Mouse (Mus musculus) heart, embryonic 13.5 days (tissue): ENCODE data around the gene Abhd14b. TPM values are rescaled to one million over a fixed set of nuclear protein-coding genes. Genes with fewer than 3 reads are reported as not detected.
A peak's percentile ranks its signal among the peaks of the same experiment; 100 is the strongest.

Source experiments
- ATAC-seq: fragments of 200-750 bp; cut with Nextera tagmentation; 2 replicates; pipeline ENCODE4 v1.8.0; 2017; ENCODE audit warnings: moderate TSS enrichment; ENCODE audit not compliant: insufficient number of reproducible peaks, low FRiP score, low TSS enrichment; ENCODE audit errors: extremely low read depth
- H3K27ac ChIP-seq: fragments of 300-500 bp; sonication (generic); replicated peaks from 2 replicates; pipeline ENCODE4 v1.5.1; 2015; ENCODE audit warnings: moderate library complexity, mild to moderate bottlenecking, inconsistent platforms
- H3K27me3 ChIP-seq: fragments of 300-500 bp; sonication (generic); replicated peaks from 2 replicates; pipeline ENCODE4 v1.6.1; 2015; ENCODE audit warnings: mild to moderate bottlenecking, inconsistent platforms
- H3K36me3 ChIP-seq: fragments of 300-500 bp; sonication (generic); 2 replicates; pipeline ENCODE4 v1.6.1; 2015; ENCODE audit warnings: mild to moderate bottlenecking, inconsistent platforms
- H3K4me1 ChIP-seq: fragments of 300-500 bp; sonication (generic); 2 replicates; pipeline ENCODE4 v1.6.1; 2015; ENCODE audit warnings: inconsistent platforms
- H3K4me2 ChIP-seq: fragments of 300-500 bp; sonication (generic); 2 replicates; pipeline ENCODE4 v1.6.1; 2015; ENCODE audit warnings: inconsistent platforms, mild to moderate bottlenecking, moderate library complexity
- H3K4me3 ChIP-seq: fragments of 300-500 bp; sonication (generic); 2 replicates; pipeline ENCODE4 v1.5.1; 2015; ENCODE audit warnings: moderate library complexity, mild to moderate bottlenecking, inconsistent platforms
- H3K9ac ChIP-seq: fragments of 300-500 bp; sonication (generic); 2 replicates; pipeline ENCODE4 v1.6.1; 2015; ENCODE audit warnings: inconsistent platforms, mild to moderate bottlenecking, moderate library complexity
- H3K9me3 ChIP-seq: fragments of 300-500 bp; sonication (generic); 2 replicates; pipeline ENCODE4 v1.6.1; 2016; ENCODE audit warnings: inconsistent platforms
- whole genome bisulfite sequencing: fragments of 180-500 bp; shearing (Covaris S2); methylation state at CpG from one replicate; pipeline ENCODE4 v1.1.7; 2015; ENCODE audit warnings: mixed read lengths; 5-methylcytosine and 5-hydroxymethylcytosine counted together
- polyA plus RNA-seq: library from polyadenylated mRNA; unstranded; fragments of >200 nt; fragmentation: Nextera tagmentation; extraction: Ambion mirVana; gene quantifications from 2 replicates; pipeline ENCODE4 v1.2.1, GENCODE M21; 2015

Abhd14b gene
- polyA plus RNA-seq, 1 experiment from 2014 or later, result 7.4 TPM

DNA sequence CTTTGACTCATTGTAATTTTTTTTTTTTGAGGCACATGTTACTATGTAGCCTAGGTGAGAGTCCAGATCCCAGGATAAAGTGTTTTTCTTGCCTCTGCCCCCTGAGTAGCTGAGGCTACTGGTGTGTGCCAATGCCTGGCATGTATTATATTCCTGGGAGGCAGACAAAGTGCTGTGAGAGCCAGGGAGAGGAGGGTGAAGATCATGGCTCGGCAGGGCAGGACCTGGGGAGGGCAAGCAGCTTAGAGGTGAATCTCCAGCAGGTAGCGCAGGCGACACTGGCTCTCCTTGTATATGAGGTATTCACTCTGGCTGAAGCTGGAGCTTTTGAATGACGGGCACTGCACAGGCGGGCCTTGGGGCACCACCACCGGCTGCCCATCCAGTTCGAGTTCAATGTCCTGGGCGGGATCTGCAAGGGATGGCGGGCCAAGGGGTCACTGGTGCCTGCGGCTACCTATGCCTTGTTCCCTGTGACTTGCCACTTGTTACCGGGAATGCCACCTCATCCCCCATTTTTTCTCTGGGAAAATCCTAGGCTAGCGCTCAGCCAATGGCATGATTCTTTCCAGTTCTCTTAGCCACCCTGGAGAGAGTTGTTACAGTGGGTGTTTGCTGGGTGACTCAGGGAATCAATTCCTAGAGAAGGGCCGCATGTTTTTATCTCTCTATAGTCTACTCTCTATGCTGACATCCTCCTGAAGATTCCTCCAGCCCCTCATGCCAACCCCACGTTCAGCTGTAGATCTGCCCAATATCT is 23.9 kb downstream of the Abhd14b start:
- no peak overlapping the region for H3K27ac ChIP-seq
- H3K4me2 ChIP-seq, result peak overlapping the region; percentile 57
- peaks cover 6% of the 10 kb centered on the region for H3K27me3 ChIP-seq
- ATAC-seq, result no peak
- no peak overlapping the region for H3K4me3 ChIP-seq
- H3K36me3 ChIP-seq, result no peaks in the 10 kb centered on the region
- peaks cover 37% of the 10 kb centered on the region for H3K4me1 ChIP-seq
- WGBS, result 63% methylated on average over 14 of the region's 14 CpGs
- H3K9me3 ChIP-seq, result no peaks in the 10 kb centered on the region
- peak overlapping the region; percentile 45 for H3K9ac ChIP-seq

- WGBS, result 8% methylated on average over 5 of the region's 5 CpGs
- peaks cover 5% of the 10 kb centered on the region; the same call in 1 of the 2 replicates for H3K27me3 ChIP-seq
- peak overlapping the region; percentile 57 for H3K4me2 ChIP-seq
- no peaks in the 10 kb centered on the region for H3K9me3 ChIP-seq
- H3K4me1 ChIP-seq, result peaks cover 42% of the 10 kb centered on the region
- no peaks in the 10 kb centered on the region for H3K36me3 ChIP-seq
- H3K9ac ChIP-seq, result peak overlapping the region; percentile 45
- no peak overlapping the region for H3K27ac ChIP-seq
- no peak for ATAC-seq
- H3K4me3 ChIP-seq, result no peak overlapping the region
Measured at GRCm38 (mm10) chr9:106471892-106472291, 24.6 kb downstream of the Abhd14b start.

DNA sequence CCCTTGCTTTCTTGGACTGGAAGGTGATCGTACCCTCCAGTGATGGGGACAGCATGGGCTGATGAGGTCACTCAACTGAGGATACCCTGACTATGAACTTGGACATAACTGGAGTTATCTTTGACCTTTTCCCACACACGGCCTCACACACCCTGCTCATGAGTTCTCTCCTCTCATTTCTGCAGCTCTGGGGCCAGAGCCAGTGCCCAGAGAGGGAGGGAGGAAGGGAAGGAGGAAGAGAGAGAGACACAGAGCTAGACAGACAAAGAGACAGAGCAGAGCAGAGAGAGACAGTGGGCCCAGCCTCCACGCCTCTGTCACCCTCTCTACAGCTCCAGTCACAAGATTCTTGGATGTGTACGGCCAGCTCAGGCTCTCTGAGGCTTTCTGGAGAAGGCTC is 25.1 kb downstream of the Abhd14b start:
- H3K9ac ChIP-seq, result no peak overlapping the region
- no peaks in the 10 kb centered on the region for H3K36me3 ChIP-seq
- peaks cover 42% of the 10 kb centered on the region for H3K4me1 ChIP-seq
- 45% methylated on average over 4 of the region's 4 CpGs for WGBS
- H3K4me3 ChIP-seq, result no peak overlapping the region
- H3K9me3 ChIP-seq, result no peaks in the 10 kb centered on the region
- peaks cover 5% of the 10 kb centered on the region; the same call in 1 of the 2 replicates for H3K27me3 ChIP-seq
- H3K4me2 ChIP-seq, result no peak overlapping the region
- no peak for ATAC-seq
- 0 out of 2 replicates have a peak overlapping the region, but pooled peaks have one; percentile 5 for H3K27ac ChIP-seq

DNA sequence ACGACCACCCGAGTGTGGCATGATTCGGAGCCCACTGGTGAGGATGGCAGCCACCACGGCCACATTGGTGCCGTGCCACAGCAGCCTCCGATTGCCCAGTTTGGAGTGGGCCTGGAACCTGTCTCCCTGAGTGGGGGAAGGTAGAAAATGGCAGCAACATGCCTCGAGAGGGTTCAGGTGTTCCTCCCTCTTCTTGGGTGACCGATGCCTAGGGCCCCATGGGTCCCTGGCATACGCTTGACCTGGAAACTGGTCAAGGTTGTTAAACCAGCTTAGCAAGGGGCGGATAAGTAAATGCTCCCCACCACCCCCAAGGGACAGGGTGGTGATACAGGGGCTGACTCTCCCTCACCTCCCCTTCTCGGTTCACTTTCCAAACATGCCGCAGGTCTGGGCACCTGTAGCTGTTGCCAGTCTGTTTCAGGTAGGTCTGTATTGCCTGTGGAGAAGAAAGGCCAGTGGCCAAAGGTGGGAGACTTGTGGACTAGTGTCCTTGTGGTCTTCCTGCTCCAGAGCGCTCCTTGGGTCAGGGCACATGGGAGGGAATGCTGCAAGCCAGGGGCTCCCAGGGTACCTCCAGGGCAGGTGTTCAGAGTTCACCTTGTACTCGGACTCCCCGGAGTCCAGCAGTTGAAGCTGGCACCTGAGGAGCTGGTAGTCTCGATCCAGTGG is 26.0 kb downstream of the Abhd14b start:
- Histone ChIP-seq H3K4me2 (no peak overlapping the region), H3K4me1 (peaks cover 49% of the 10 kb centered on the region), H3K27me3 (peaks cover 5% of the 10 kb centered on the region; the same call in 1 of the 2 replicates), H3K9me3 (no peaks in the 10 kb centered on the region), H3K36me3 (no peaks in the 10 kb centered on the region), H3K4me3 (no peak overlapping the region), H3K27ac (no peak overlapping the region), H3K9ac (no peak overlapping the region)
- 85% methylated on average over 16 of the region's 16 CpGs for WGBS
- ATAC-seq, result no peak

- H3K4me3 ChIP-seq, result no peak overlapping the region
- peaks cover 5% of the 10 kb centered on the region; the same call in 1 of the 2 replicates for H3K27me3 ChIP-seq
- H3K27ac ChIP-seq, result no peak overlapping the region
- H3K9ac ChIP-seq, result peak overlapping the region; percentile 44
- ATAC-seq, result no peak
- H3K9me3 ChIP-seq, result no peaks in the 10 kb centered on the region
- WGBS, result 79% methylated on average over 5 of the region's 5 CpGs
- no peaks in the 10 kb centered on the region for H3K36me3 ChIP-seq
- H3K4me1 ChIP-seq, result peaks cover 51% of the 10 kb centered on the region
- no peak overlapping the region for H3K4me2 ChIP-seq
Measured at GRCm38 (mm10) chr9:106473753-106474105, 26.5 kb downstream of the Abhd14b start.

- no peaks in the 10 kb centered on the region for H3K9me3 ChIP-seq
- H3K4me1 ChIP-seq, result peaks cover 51% of the 10 kb centered on the region
- no peak overlapping the region for H3K27ac ChIP-seq
- H3K4me3 ChIP-seq, result no peak overlapping the region
- peak overlapping the region; percentile 34 for H3K4me2 ChIP-seq
- WGBS, result 2% methylated on average over 6 of the region's 6 CpGs
- peak overlapping the region; percentile 44 for H3K9ac ChIP-seq
- 0 out of 2 replicates have a peak, but pooled peaks cover 2% of the 10 kb centered on the region for H3K36me3 ChIP-seq
- H3K27me3 ChIP-seq, result peaks cover 5% of the 10 kb centered on the region; the same call in 1 of the 2 replicates
- no peak for ATAC-seq
Measured at GRCm38 (mm10) chr9:106474456-106474855, 27.2 kb downstream of the Abhd14b start.

DNA sequence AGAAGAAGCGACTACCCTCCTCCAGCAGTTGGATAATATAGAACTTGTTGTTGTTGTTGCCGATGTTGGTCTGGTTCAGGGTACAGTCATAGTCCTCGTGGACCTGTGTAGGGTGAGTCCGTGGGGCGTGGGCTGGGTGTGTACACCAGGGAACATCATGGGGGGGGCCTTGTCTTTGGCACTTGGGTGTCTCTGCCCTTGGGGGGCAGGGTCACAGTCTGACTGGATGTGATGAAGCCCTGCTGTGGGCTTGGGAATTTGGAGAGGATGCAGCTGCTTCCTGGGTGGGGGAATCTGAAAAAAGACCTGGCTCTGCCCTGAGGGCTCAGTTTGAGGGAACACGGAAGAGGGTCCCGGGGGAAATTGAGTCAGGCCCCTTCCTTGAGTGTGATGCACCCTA is 27.8 kb downstream of the Abhd14b start:
- Histone ChIP-seq H3K4me1 (peaks cover 51% of the 10 kb centered on the region), H3K27me3 (peaks cover 5% of the 10 kb centered on the region; the same call in 1 of the 2 replicates), H3K4me3 (no peak overlapping the region), H3K9me3 (no peaks in the 10 kb centered on the region), H3K4me2 (peak overlapping the region; percentile 34; the same call in 1 of the 2 replicates), H3K36me3 (0 out of 2 replicates have a peak, but pooled peaks cover 3% of the 10 kb centered on the region), H3K9ac (peak overlapping the region; percentile 44), H3K27ac (no peak overlapping the region)
- ATAC-seq, result no peak
- 62% methylated on average over 7 of the region's 7 CpGs for WGBS

DNA sequence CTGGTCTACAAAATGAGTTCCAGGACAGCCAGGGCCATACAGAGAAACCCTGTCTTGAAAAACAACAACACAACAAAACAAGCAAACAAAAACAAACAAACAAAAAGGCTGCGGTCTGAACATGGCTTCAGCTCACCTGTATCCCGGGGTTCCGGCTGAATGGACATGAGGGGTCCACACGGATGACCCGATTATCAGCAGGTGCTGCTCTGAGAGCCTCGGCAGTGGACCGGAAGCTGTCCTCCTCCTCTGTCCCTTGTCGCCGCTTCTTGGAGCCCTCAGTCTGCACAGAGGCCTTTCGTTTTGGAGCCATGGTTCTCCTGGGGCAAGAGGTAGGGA is 28.4 kb downstream of the Abhd14b start, which contains the start of gene Rrp9:
TSS of gene Rrp9 (plus strand) at position 301 of the 339 bp plus-strand sequence.
- Histone ChIP-seq H3K36me3 (peaks cover 8% of the 10 kb centered on the region), H3K4me2 (peak within 1 kb of the TSS; percentile 64), H3K4me3 (peak within 1 kb of the TSS; percentile 32), H3K4me1 (peaks cover 51% of the 10 kb centered on the region), H3K27ac (peak within 1 kb of the TSS; percentile 70), H3K27me3 (peaks cover 5% of the 10 kb centered on the region; the same call in 1 of the 2 replicates), H3K9ac (peak within 1 kb of the TSS; percentile 76), H3K9me3 (no peaks in the 10 kb centered on the region)
- 82% methylated on average over 10 of the region's 10 CpGs for WGBS
- no peak for ATAC-seq

- Histone ChIP-seq H3K36me3 (peaks cover 14% of the 10 kb centered on the region), H3K27ac (peak overlapping the region; percentile 70), H3K9ac (peak overlapping the region; percentile 76), H3K4me2 (peak overlapping the region; percentile 64), H3K27me3 (peaks cover 5% of the 10 kb centered on the region; the same call in 1 of the 2 replicates), H3K9me3 (no peaks in the 10 kb centered on the region), H3K4me3 (peak overlapping the region; percentile 32), H3K4me1 (peaks cover 51% of the 10 kb centered on the region)
- WGBS, result 21% methylated on average over 16 of the region's 16 CpGs
- peak; percentile 5; the same call in 1 of the 2 replicates for ATAC-seq
Measured at GRCm38 (mm10) chr9:106476002-106476923, 29.0 kb downstream of the Abhd14b start.

DNA sequence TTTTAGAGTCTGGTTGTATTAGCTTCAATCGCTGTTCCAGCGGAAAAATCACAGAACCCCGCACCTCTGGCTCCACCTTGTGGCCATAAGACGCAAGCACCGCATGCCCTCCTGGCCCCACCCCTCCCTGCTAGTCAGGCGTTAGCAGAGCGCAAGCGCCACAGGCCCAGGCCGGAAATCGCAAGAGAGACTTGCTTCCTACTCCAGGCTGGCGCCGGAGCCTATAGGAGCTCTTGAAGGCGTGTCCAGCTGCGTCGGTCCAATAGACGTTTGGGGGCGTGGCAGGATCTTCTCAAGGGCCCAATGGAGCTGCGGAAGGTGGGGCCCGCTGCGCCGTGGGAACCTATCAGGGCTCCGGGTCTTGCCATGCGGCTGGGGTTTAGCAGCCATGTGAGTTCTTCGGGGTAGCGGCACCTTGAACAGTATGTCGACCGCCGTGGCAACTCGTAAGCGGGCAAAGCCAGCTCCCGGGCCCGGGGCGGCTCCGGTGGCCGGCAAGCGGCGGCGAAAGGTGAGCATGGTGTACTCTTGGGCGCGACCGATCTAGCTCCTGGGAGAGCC is 29.7 kb downstream of the Abhd14b start, which contains the start of gene Parp3:
TSS of gene Parp3 (minus strand) at position 26 of the 561 bp plus-strand sequence.
- Histone ChIP-seq H3K9me3 (no peaks in the 10 kb centered on the region), H3K27me3 (peaks cover 5% of the 10 kb centered on the region; the same call in 1 of the 2 replicates), H3K4me1 (peaks cover 45% of the 10 kb centered on the region), H3K36me3 (peaks cover 21% of the 10 kb centered on the region), H3K4me2 (peak within 1 kb of the TSS; percentile 99), H3K4me3 (peak within 1 kb of the TSS; percentile 75), H3K9ac (peak within 1 kb of the TSS; percentile 85), H3K27ac (peak within 1 kb of the TSS; percentile 70)
- peak; percentile 95 for ATAC-seq
- WGBS, result under 1% methylated on average over 41 of the region's 41 CpGs
